Mouse (Mus musculus) retina, postnatal 1 day (tissue): ENCODE measurements around the gene Gtf2e1.
A peak's percentile ranks its signal among the peaks of the same experiment; 100 is the strongest.

Source experiments
- DNase-seq: peaks from one replicate; pipeline ENCODE4 v3.0.0-alpha.2; 2012

Gene Gtf2e1

GRCm38 (mm10) chr16:37472620-37473312 lies 66.8 kb downstream of the Gtf2e1 start:
- DNase-seq: peak; percentile 18

GRCm38 (mm10) chr16:37469595-37469994 lies 70.0 kb downstream of the Gtf2e1 start:
- DNase-seq: no peak

GRCm38 (mm10) chr16:37463981-37464380 lies 75.6 kb downstream of the Gtf2e1 start:
- no peak for DNase-seq

- no peak for DNase-seq
Observed at GRCm38 (mm10) chr16:37462886-37463285, 76.7 kb downstream of the Gtf2e1 start.

GRCm38 (mm10) chr16:37461601-37462000 lies 78.0 kb downstream of the Gtf2e1 start:
- no peak for DNase-seq
